Mouse (Mus musculus) kidney, embryonic 15.5 days (tissue): ENCODE results near the gene Prr15. TPM values are rescaled to one million over a fixed set of nuclear protein-coding genes. Genes with fewer than 3 reads are reported as not detected.

ENCODE experiments used
- ATAC-seq: fragments of 200-750 bp; cut with Nextera tagmentation; replicated peaks from 2 replicates; pipeline ENCODE4 v1.8.0; 2017; ENCODE audit warnings: moderate TSS enrichment; ENCODE audit not compliant: low FRiP score
- H3K27ac ChIP-seq: fragments of 300-500 bp; sonication (generic); 2 replicates; pipeline ENCODE4 v1.5.1; 2015; ENCODE audit warnings: mild to moderate bottlenecking, inconsistent platforms
- H3K27me3 ChIP-seq: fragments of 300-500 bp; sonication (generic); 2 replicates; pipeline ENCODE4 v1.6.1; 2015; ENCODE audit warnings: inconsistent platforms
- H3K36me3 ChIP-seq: fragments of 300-500 bp; sonication (generic); 2 replicates; pipeline ENCODE4 v1.6.1; 2015; ENCODE audit warnings: inconsistent platforms
- H3K4me1 ChIP-seq: fragments of 300-500 bp; sonication (generic); 2 replicates; pipeline ENCODE4 v1.6.1; 2015; ENCODE audit warnings: inconsistent platforms
- H3K4me2 ChIP-seq: fragments of 300-500 bp; sonication (generic); 2 replicates; pipeline ENCODE4 v1.6.1; 2015; ENCODE audit warnings: moderate library complexity, mild to moderate bottlenecking, inconsistent platforms
- H3K4me3 ChIP-seq: fragments of 300-500 bp; sonication (generic); replicated peaks from 2 replicates; pipeline ENCODE4 v1.5.1; 2015; ENCODE audit warnings: mild to moderate bottlenecking, inconsistent platforms
- H3K9ac ChIP-seq: fragments of 300-500 bp; sonication (generic); 2 replicates; pipeline ENCODE4 v1.6.1; 2015; ENCODE audit warnings: mild to moderate bottlenecking, inconsistent platforms
- H3K9me3 ChIP-seq: fragments of 300-500 bp; sonication (generic); replicated peaks from 2 replicates; pipeline ENCODE4 v1.6.1; 2016; ENCODE audit warnings: inconsistent platforms
- WGBS: fragments of 180-500 bp; shearing (Covaris S2); methylation state at CpG from one replicate; pipeline ENCODE4 v1.1.7; 2015; ENCODE audit warnings: mixed read lengths; 5-methylcytosine and 5-hydroxymethylcytosine counted together
- polyA plus RNA-seq: library from polyadenylated mRNA; unstranded; fragments of >200 nt; fragmentation: Nextera tagmentation; extraction: Ambion mirVana; gene quantifications from 2 replicates; pipeline ENCODE4 v1.2.1, GENCODE M21; 2015

Gene Prr15
- polyA plus RNA-seq, 1 experiment from 2014 or later: 7.3 TPM

- ATAC-seq: no peak
Observed at GRCm38 (mm10) chr6:54305777-54306176, 19.9 kb upstream of the Prr15 start.

GRCm38 (mm10) chr6:54313071-54313470 lies 12.6 kb upstream of the Prr15 start:
- Histone ChIP-seq H3K4me1 (peaks cover 4% of the 10 kb centered on the region), H3K9ac (no peak overlapping the region), H3K36me3 (no peaks in the 10 kb centered on the region), H3K27ac (no peak overlapping the region), H3K4me2 (no peak overlapping the region), H3K4me3 (no peak overlapping the region), H3K9me3 (no peaks in the 10 kb centered on the region), H3K27me3 (no peaks in the 10 kb centered on the region)
- WGBS: 77% methylated on average over 2 of the region's 2 CpGs
- ATAC-seq: no peak

More at GRCm38 (mm10) chr6:54305777-54306176, 19.9 kb upstream of the Prr15 start:
- WGBS: 68% methylated on average over 1 of the region's 1 CpGs
- no peak overlapping the region for H3K4me2 ChIP-seq
- H3K4me1 ChIP-seq: no peaks in the 10 kb centered on the region
- no peaks in the 10 kb centered on the region for H3K36me3 ChIP-seq
- no peak overlapping the region for H3K9ac ChIP-seq
- no peaks in the 10 kb centered on the region for H3K27me3 ChIP-seq
- no peaks in the 10 kb centered on the region for H3K9me3 ChIP-seq
- no peak overlapping the region for H3K4me3 ChIP-seq
- no peak overlapping the region for H3K27ac ChIP-seq

- Histone ChIP-seq H3K27ac (peak overlapping the region; percentile 20; the same call in 1 of the 2 replicates), H3K4me3 (no peak overlapping the region), H3K27me3 (peaks cover 4% of the 10 kb centered on the region; the same call in 1 of the 2 replicates), H3K9ac (no peak overlapping the region), H3K4me2 (no peak overlapping the region), H3K36me3 (no peaks in the 10 kb centered on the region), H3K4me1 (peaks cover 14% of the 10 kb centered on the region), H3K9me3 (no peaks in the 10 kb centered on the region)
- WGBS: 70% methylated on average over 9 of the region's 9 CpGs
- 0 out of 2 replicates have a peak, but pooled peaks have one; percentile 61 for ATAC-seq
Observed at GRCm38 (mm10) chr6:54318618-54319017, 7.0 kb upstream of the Prr15 start.

- H3K36me3 ChIP-seq: no peaks in the 10 kb centered on the region
- H3K4me2 ChIP-seq: no peak overlapping the region
- no peak overlapping the region for H3K4me3 ChIP-seq
- H3K27ac ChIP-seq: peak overlapping the region; percentile 41; the same call in 1 of the 2 replicates
- 47% methylated on average over 3 of the region's 3 CpGs for WGBS
- H3K9me3 ChIP-seq: no peaks in the 10 kb centered on the region
- H3K27me3 ChIP-seq: peaks cover 8% of the 10 kb centered on the region
- H3K9ac ChIP-seq: no peak overlapping the region
- peaks cover 14% of the 10 kb centered on the region for H3K4me1 ChIP-seq
- ATAC-seq: peak; percentile 91
Observed at GRCm38 (mm10) chr6:54319198-54319597, 6.4 kb upstream of the Prr15 start.

GRCm38 (mm10) chr6:54320236-54320635 lies 5.4 kb upstream of the Prr15 start:
- peak overlapping the region; percentile 48 for H3K27ac ChIP-seq
- no peaks in the 10 kb centered on the region for H3K9me3 ChIP-seq
- no peak overlapping the region for H3K4me2 ChIP-seq
- peaks cover 18% of the 10 kb centered on the region for H3K27me3 ChIP-seq
- no peaks in the 10 kb centered on the region for H3K36me3 ChIP-seq
- 75% methylated on average over 1 of the region's 1 CpGs for WGBS
- H3K4me3 ChIP-seq: no peak overlapping the region
- peaks cover 14% of the 10 kb centered on the region for H3K4me1 ChIP-seq
- H3K9ac ChIP-seq: no peak overlapping the region
- ATAC-seq: no peak

GRCm38 (mm10) chr6:54326671-54327625 lies 1.3 kb downstream of the Prr15 start:
- Histone ChIP-seq H3K27me3 (peaks cover 47% of the 10 kb centered on the region), H3K9me3 (no peaks in the 10 kb centered on the region), H3K9ac (peak overlapping the region; percentile 47), H3K4me2 (peak overlapping the region; percentile 98), H3K27ac (peak overlapping the region; percentile 49), H3K36me3 (no peaks in the 10 kb centered on the region), H3K4me1 (peaks cover 45% of the 10 kb centered on the region), H3K4me3 (peak overlapping the region; percentile 55)
- peak; percentile 90 for ATAC-seq
- under 1% methylated on average over 53 of the region's 53 CpGs for WGBS

- no peaks in the 10 kb centered on the region for H3K9me3 ChIP-seq
- peak overlapping the region; percentile 55 for H3K4me3 ChIP-seq
- WGBS: under 1% methylated on average over 28 of the region's 28 CpGs
- no peaks in the 10 kb centered on the region for H3K36me3 ChIP-seq
- H3K27me3 ChIP-seq: peaks cover 47% of the 10 kb centered on the region
- H3K9ac ChIP-seq: peak overlapping the region; percentile 47
- peak overlapping the region; percentile 38; the same call in 1 of the 2 replicates for H3K27ac ChIP-seq
- H3K4me2 ChIP-seq: peak overlapping the region; percentile 98
- ATAC-seq: peak; percentile 64
- H3K4me1 ChIP-seq: peaks cover 51% of the 10 kb centered on the region
Observed at GRCm38 (mm10) chr6:54327626-54328003, 2.0 kb downstream of the Prr15 start.

- no peaks in the 10 kb centered on the region for H3K36me3 ChIP-seq
- peak overlapping the region; percentile 98; the same call in 1 of the 2 replicates for H3K4me2 ChIP-seq
- H3K4me3 ChIP-seq: no peak overlapping the region; the same call in 1 of the 2 replicates
- H3K27me3 ChIP-seq: peaks cover 43% of the 10 kb centered on the region
- H3K27ac ChIP-seq: no peak overlapping the region
- H3K9ac ChIP-seq: no peak overlapping the region
- WGBS: 95% methylated on average over 5 of the region's 5 CpGs
- peaks cover 62% of the 10 kb centered on the region for H3K4me1 ChIP-seq
- H3K9me3 ChIP-seq: no peaks in the 10 kb centered on the region
- no peak for ATAC-seq
Observed at GRCm38 (mm10) chr6:54328783-54329182, 3.1 kb downstream of the Prr15 start.

GRCm38 (mm10) chr6:54329598-54329997 lies 4.0 kb downstream of the Prr15 start:
- H3K4me2 ChIP-seq: 0 out of 2 replicates have a peak overlapping the region, but pooled peaks have one; percentile 12
- no peaks in the 10 kb centered on the region for H3K9me3 ChIP-seq
- peaks cover 67% of the 10 kb centered on the region for H3K4me1 ChIP-seq
- no peaks in the 10 kb centered on the region for H3K36me3 ChIP-seq
- H3K27me3 ChIP-seq: peaks cover 35% of the 10 kb centered on the region
- H3K27ac ChIP-seq: peak overlapping the region; percentile 34; the same call in 1 of the 2 replicates
- 80% methylated on average over 3 of the region's 3 CpGs for WGBS
- no peak for ATAC-seq
- H3K4me3 ChIP-seq: no peak overlapping the region
- H3K9ac ChIP-seq: no peak overlapping the region

- Histone ChIP-seq H3K4me1 (peaks cover 67% of the 10 kb centered on the region), H3K36me3 (no peaks in the 10 kb centered on the region), H3K9me3 (no peaks in the 10 kb centered on the region), H3K4me3 (no peak overlapping the region), H3K27ac (0 out of 2 replicates have a peak overlapping the region, but pooled peaks have one; percentile 1), H3K27me3 (peaks cover 30% of the 10 kb centered on the region), H3K9ac (no peak overlapping the region), H3K4me2 (0 out of 2 replicates have a peak overlapping the region, but pooled peaks have one; percentile 12)
- no peak for ATAC-seq
- 70% methylated on average over 10 of the region's 10 CpGs for WGBS
Observed at GRCm38 (mm10) chr6:54330166-54330565, 4.5 kb downstream of the Prr15 start.

- no peak overlapping the region for H3K4me3 ChIP-seq
- H3K27me3 ChIP-seq: peaks cover 16% of the 10 kb centered on the region
- no peak overlapping the region for H3K9ac ChIP-seq
- H3K27ac ChIP-seq: no peak overlapping the region
- no peaks in the 10 kb centered on the region for H3K9me3 ChIP-seq
- no peaks in the 10 kb centered on the region for H3K36me3 ChIP-seq
- no peak overlapping the region for H3K4me2 ChIP-seq
- ATAC-seq: no peak
- 35% methylated on average over 10 of the region's 10 CpGs for WGBS
- H3K4me1 ChIP-seq: peaks cover 61% of the 10 kb centered on the region
Observed at GRCm38 (mm10) chr6:54331765-54332164, 6.1 kb downstream of the Prr15 start.

- 30% methylated on average over 8 of the region's 8 CpGs for WGBS
- Histone ChIP-seq H3K36me3 (no peaks in the 10 kb centered on the region), H3K4me2 (no peak overlapping the region), H3K9me3 (no peaks in the 10 kb centered on the region), H3K4me1 (peaks cover 57% of the 10 kb centered on the region), H3K27me3 (peaks cover 12% of the 10 kb centered on the region), H3K4me3 (no peak overlapping the region), H3K27ac (no peak overlapping the region), H3K9ac (no peak overlapping the region)
- ATAC-seq: no peak
Observed at GRCm38 (mm10) chr6:54332203-54332602, 6.6 kb downstream of the Prr15 start.
